Mouse (Mus musculus) layer of hippocampus, adult 18-20 months (tissue): Measurements from ENCODE around the gene Spx. TPM values are rescaled to one million over a fixed set of nuclear protein-coding genes. Genes with fewer than 3 reads are reported as not detected.

Experiments
- DNase-seq, 2 experiments: peaks; one replicate each; pipeline ENCODE4 v3.0.0; 2022; ENCODE audit warnings: low spot score in 2 of 2
- total RNA-seq, 2 experiments: library from RNA; stranded (reverse); gene quantifications; 2 replicates each; pipeline ENCODE4 v1.2.3; 2021

The Spx gene
- total RNA-seq, 2 experiments from 2014 or later: 0.94 to 2.0 TPM

- DNase-seq: no peak
Observed at GRCm38 (mm10) chr6:142424976-142425375, 11.7 kb downstream of the Spx start.

DNA sequence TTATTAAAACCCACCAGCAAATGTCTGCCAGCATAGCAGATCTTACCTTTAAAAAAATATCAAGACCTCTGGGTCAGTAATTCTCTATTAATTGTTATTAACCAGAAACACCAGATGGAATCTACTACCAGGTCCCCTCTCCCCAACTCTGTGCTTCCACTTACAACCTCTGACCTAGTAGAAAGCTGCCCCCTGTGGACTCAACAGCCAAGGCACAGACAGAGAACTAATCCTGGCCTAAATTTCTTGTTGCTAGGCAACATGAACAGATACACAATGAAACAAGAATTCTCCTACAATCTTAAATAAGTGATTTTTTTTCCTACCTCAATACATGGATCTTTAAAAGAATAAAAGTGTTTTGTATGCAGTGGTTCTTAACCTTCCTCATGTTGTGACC, 15.8 kb downstream of the Spx start:
- no peak for DNase-seq

DNA sequence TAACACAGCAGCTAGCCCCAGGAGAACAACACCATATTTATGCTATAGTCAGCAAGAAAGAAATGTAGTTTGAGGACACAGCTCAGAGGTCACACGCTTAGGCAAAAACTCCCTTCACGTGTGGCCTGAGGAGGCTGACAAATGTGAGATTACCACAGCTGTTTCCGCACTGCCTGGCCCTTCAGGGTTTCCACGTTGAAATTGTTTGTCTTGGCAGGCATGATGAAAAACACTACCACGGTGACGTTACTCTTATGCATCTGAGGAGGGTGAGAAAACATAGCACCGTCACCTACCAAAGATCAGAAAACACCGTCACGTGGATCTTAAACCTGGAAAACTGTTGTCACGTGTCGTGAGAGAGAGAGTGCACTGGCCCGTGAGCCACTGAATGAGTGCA, 38.1 kb downstream of the Spx start:
- DNase-seq: no peak

- DNase-seq: no peak
Observed at GRCm38 (mm10) chr6:142453311-142453710, 40.1 kb downstream of the Spx start.

DNA sequence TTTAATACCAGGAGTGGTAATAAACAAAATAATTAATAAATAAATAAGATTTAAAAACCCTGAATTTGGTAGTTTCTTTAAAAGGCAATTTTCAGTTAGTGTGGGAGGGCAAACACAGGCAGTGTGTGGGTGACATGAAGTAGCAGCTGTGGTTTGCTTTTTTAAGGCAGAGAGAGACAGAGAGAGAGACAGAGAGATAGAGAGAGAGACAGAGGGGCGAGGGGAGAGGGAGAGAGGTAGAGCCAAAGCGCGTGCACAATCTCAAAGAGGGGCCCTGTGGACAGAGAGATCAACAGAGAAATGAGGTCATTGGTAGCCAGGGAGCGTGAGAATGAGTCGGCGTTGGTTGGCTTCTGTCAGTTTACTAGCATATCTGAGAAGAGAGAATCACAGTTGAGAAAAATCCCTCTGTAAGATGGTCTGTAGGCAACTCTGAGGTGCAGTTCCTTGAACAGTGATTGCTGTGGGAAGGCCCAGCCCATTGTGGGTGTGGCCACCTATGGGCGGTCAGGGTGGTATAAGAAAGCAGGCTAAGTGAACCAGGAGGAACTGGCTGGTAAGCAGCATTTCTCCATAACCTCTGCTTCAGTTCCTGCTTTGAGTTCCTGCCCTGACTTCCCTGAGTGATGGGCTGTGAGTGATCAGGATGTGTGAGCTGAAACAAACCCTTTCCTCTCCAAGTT, 42.2 kb downstream of the Spx start:
- peak in 1 of 2 experiments; percentile 55 for DNase-seq

DNA sequence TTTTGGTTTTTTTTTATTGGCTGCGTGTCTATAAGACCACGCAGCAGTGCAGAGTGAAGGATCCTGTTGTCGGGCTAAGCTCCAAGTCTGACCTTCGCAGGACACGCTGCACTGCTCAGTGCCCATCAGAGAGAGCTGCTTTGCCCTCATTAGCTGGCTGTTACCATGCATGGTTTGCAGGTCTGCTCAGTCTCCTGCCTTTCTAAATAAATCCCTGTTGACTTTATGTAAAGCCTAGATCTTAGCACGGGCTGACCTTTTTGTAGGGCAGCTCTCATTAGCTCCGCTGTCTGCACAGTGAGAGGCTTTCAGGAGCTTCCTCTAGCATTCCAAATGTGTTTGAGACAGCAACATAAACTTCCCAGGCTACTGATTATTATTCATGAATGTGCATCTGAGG, 44.8 kb downstream of the Spx start:
- DNase-seq: no peak

DNA sequence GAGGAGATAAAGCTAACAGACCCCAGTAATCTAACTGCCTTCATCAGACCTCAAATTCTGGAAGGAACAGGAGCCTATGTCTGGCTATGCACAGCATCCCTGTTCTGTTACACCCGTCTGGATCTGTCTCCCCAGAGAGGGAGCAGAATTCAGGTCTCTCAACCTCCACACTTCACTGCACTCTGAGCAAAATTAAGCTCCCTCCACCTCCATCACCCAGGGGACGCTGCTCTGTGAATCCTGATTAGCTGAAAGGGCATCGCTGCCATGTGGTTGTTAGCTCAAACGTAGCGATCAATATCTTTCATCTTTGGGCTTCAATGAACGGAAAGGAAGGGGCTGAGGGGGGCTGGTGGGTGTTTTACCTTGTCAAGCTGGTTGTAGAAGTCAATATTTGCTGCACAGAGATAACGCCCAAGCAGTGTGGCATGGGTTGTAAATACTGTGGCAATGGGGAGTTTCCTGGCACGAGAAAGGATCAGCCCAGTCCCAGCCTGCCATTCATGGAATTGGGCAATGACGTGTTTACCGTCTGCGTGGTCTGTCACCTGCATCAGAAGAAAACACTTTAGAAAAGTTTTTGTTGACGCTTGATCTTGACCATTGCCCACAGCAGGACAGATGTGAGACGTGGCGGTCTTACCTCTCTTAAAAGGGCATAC, 45.9 kb downstream of the Spx start:
- no peak for DNase-seq

DNA sequence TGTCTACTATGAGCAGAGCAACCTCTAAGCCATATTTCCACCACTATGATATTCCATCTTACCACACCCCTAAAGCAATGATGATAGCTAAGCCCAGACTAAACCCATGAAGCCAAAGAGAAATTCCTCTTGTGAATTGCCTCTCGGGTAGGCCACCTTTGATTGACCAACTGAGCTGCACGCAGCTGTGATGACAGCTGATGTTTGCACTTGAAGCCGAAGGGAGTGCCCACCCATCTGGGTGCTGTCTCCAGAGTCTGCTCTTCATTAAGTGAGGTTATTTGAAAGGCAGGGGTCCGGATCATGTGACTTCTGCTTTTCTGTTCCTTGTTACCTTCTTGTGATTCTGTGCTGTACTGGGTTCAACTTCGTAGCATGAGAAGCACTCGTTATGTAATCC, 49.0 kb downstream of the Spx start:
- DNase-seq: no peak

Other genes with a start within 250 kb of the Spx start
- not detected for gene Slco1a6, start 204.9 kb upstream of the Spx start, total RNA-seq
- gene Iapp, start 115.0 kb upstream of the Spx start, total RNA-seq: not detected
- not detected for gene Slco1a5, start 90.5 kb upstream of the Spx start, total RNA-seq
- 10 to 100 TPM; 13.2 to 14.4 TPM for gene Pyroxd1, start 67.8 kb upstream of the Spx start, total RNA-seq
- 10 to 100 TPM; 22.9 to 28.0 TPM for gene Recql, start 26.4 kb upstream of the Spx start, total RNA-seq
- gene Golt1b, start 26.2 kb upstream of the Spx start, total RNA-seq: 10 to 100 TPM; 32.1 to 32.8 TPM
- under 1 TPM; 0.12 to 0.28 TPM for gene Gys2, start 59.7 kb downstream of the Spx start, total RNA-seq
- gene Ldhb, start 94.5 kb downstream of the Spx start, total RNA-seq: 100 to 1,000 TPM; 589 to 628 TPM
- gene Kcnj8, start 158.2 kb downstream of the Spx start, total RNA-seq: 1 to 10 TPM; 1.6 to 2.2 TPM